Mouse (Mus musculus) MEL (cell line): Measurements from ENCODE around the gene Golga4. TPM values are rescaled to one million over a fixed set of nuclear protein-coding genes. Genes with fewer than 3 reads are reported as not detected.

Experiments used
- DNase-seq: peaks from one replicate; pipeline ENCODE4 v3.0.0; 2011; ENCODE audit warnings: low read depth, low spot score
- H3K27ac ChIP-seq: 2 replicates; pipeline ENCODE4 v1.5.1; 2012; ENCODE audit warnings: low read depth, mild to moderate bottlenecking, control low read depth, low read length, moderate library complexity; ENCODE audit not compliant: control insufficient read depth
- H3K27me3 ChIP-seq, 2 experiments: fragments of 150-350 bp in 1 of 2; sonication (generic) in 1 of 2; 2 replicates each; pipeline ENCODE4 v1.6.1; 2012; ENCODE audit warnings: low read length in 2 of 2, mild to moderate bottlenecking in 2 of 2, improper control_type of control experiment in 1 of 2, moderate library complexity in 1 of 2; ENCODE audit not compliant: insufficient read depth in 2 of 2, control insufficient read depth in 1 of 2
- H3K36me3 ChIP-seq, 2 experiments: 2 replicates each; pipeline ENCODE4 v1.6.1; 2012 to 2014; ENCODE audit warnings: low read length in 2 of 2, improper control_type of control experiment in 1 of 2, inconsistent platforms in 1 of 2, mild to moderate bottlenecking in 1 of 2; ENCODE audit not compliant: insufficient read depth in 2 of 2, control insufficient read depth in 1 of 2
- H3K4me1 ChIP-seq, 2 experiments: fragments of 150-350 bp in 1 of 2; sonication (generic) in 1 of 2; 2 replicates each; pipeline ENCODE4 v1.6.1; 2012; ENCODE audit warnings: low read length in 2 of 2, improper control_type of control experiment in 1 of 2, mild to moderate bottlenecking in 1 of 2; ENCODE audit not compliant: insufficient read depth in 2 of 2, control insufficient read depth in 1 of 2
- H3K4me3 ChIP-seq, 2 experiments: fragments of 150-350 bp in 1 of 2; sonication (generic) in 1 of 2; 2 replicates each; pipeline ENCODE4 v1.5.1; 2012; ENCODE audit warnings: low read depth in 2 of 2, low read length in 2 of 2, mild to moderate bottlenecking in 2 of 2, moderate library complexity in 2 of 2, control low read depth in 1 of 2, improper control_type of control experiment in 1 of 2; ENCODE audit not compliant: control insufficient read depth in 1 of 2, insufficient read depth in 1 of 2
- H3K79me2 ChIP-seq: 2 replicates; pipeline ENCODE4 v1.6.1; 2012; ENCODE audit warnings: mild to moderate bottlenecking, low read length, moderate library complexity; ENCODE audit not compliant: control insufficient read depth, poor library complexity, insufficient read depth
- H3K9ac ChIP-seq: 2 replicates; pipeline ENCODE4 v1.6.1; 2012; ENCODE audit warnings: low read depth, mild to moderate bottlenecking, control low read depth, low read length, moderate library complexity; ENCODE audit not compliant: control insufficient read depth, poor library complexity, severe bottlenecking
- H3K9me3 ChIP-seq: fragments of 150-350 bp; sonication (generic); replicated peaks from 2 replicates; pipeline ENCODE4 v1.6.1; 2012; ENCODE audit warnings: mild to moderate bottlenecking, low read length, improper control_type of control experiment, moderate library complexity; ENCODE audit not compliant: insufficient read depth
- CTCF ChIP-seq, 3 experiments: IDR thresholded peaks in 2 of 3; conservative IDR thresholded peaks in 1 of 3; 2 replicates each; pipeline ENCODE4 v1.5.1; 2011 to 2012; ENCODE audit warnings: low read length in 3 of 3, low read depth in 2 of 3, mild to moderate bottlenecking in 2 of 3, improper control_type of control experiment in 1 of 3, inconsistent platforms in 1 of 3, mixed read lengths in 1 of 3, moderate library complexity in 1 of 3; ENCODE audit not compliant: control insufficient read depth in 1 of 3, insufficient read depth in 1 of 3, poor library complexity in 1 of 3, severe bottlenecking in 1 of 3
- E2F4 ChIP-seq: IDR thresholded peaks from 2 replicates; pipeline ENCODE4 v1.6.1; 2011; ENCODE audit warnings: low read depth, low read length, improper control_type of control experiment, borderline replicate concordance
- ELF1 ChIP-seq: IDR thresholded peaks from 2 replicates; pipeline ENCODE4 v1.6.1; 2014; ENCODE audit warnings: low read depth, mild to moderate bottlenecking, inconsistent platforms, low read length, improper control_type of control experiment, moderate library complexity
- EP300 ChIP-seq, 2 experiments: IDR thresholded peaks; 2 replicates each; pipeline ENCODE4 v1.6.1; 2011; ENCODE audit warnings: improper control_type of control experiment in 2 of 2, low read length in 2 of 2, low read depth in 1 of 2, mild to moderate bottlenecking in 1 of 2
- HCFC1 ChIP-seq: IDR thresholded peaks from 2 replicates; pipeline ENCODE4 v1.6.1; 2012; ENCODE audit warnings: low read depth, mild to moderate bottlenecking, inconsistent platforms, low read length, improper control_type of control experiment, moderate library complexity
- JUND ChIP-seq: IDR thresholded peaks from 2 replicates; pipeline ENCODE4 v1.6.1; 2011; ENCODE audit warnings: low read depth, mild to moderate bottlenecking, improper control_type of control experiment, low read length
- MAFK ChIP-seq: IDR thresholded peaks from 2 replicates; pipeline ENCODE4 v1.6.1; 2011; ENCODE audit warnings: low read depth, mild to moderate bottlenecking, low read length, improper control_type of control experiment, borderline replicate concordance
- MAX ChIP-seq: IDR thresholded peaks from 2 replicates; pipeline ENCODE4 v1.6.1; 2011; ENCODE audit warnings: low read length, improper control_type of control experiment
- MAZ ChIP-seq: IDR thresholded peaks from 2 replicates; pipeline ENCODE4 v1.6.1; 2012; ENCODE audit warnings: low read depth, mild to moderate bottlenecking, inconsistent platforms, low read length, improper control_type of control experiment
- MYB ChIP-seq: IDR thresholded peaks from 2 replicates; pipeline ENCODE4 v1.6.1; 2011; ENCODE audit warnings: mild to moderate bottlenecking, low read depth, low read length, improper control_type of control experiment
- MYC ChIP-seq: IDR thresholded peaks from 2 replicates; pipeline ENCODE4 v1.6.1; 2011; ENCODE audit warnings: low read depth, mild to moderate bottlenecking, low read length, improper control_type of control experiment, moderate library complexity
- NELFE ChIP-seq: IDR thresholded peaks from 2 replicates; pipeline ENCODE4 v1.6.1; 2011; ENCODE audit warnings: low read depth, low read length, improper control_type of control experiment
- POLR2A ChIP-seq, 2 experiments: IDR thresholded peaks; 2 replicates each; pipeline ENCODE4 v1.6.1; 2011 to 2012; ENCODE audit warnings: low read length in 2 of 2, mild to moderate bottlenecking in 2 of 2, control low read depth in 1 of 2, improper control_type of control experiment in 1 of 2, low read depth in 1 of 2, moderate library complexity in 1 of 2; ENCODE audit not compliant: control insufficient read depth in 1 of 2, insufficient read depth in 1 of 2, poor library complexity in 1 of 2
- SIN3A ChIP-seq: IDR thresholded peaks from 2 replicates; pipeline ENCODE4 v1.6.1; 2012; ENCODE audit warnings: low read length, improper control_type of control experiment, inconsistent platforms
- TAL1 ChIP-seq: IDR thresholded peaks from 2 replicates; pipeline ENCODE4 v1.6.1; 2012; ENCODE audit warnings: mild to moderate bottlenecking, inconsistent platforms, low read length, moderate library complexity, mixed read lengths
- TBP ChIP-seq: IDR thresholded peaks from 2 replicates; pipeline ENCODE4 v1.8.0; 2011; ENCODE audit warnings: low read depth, low read length, improper control_type of control experiment
- TCF12 ChIP-seq: IDR thresholded peaks from 2 replicates; pipeline ENCODE4 v1.6.1; 2014; ENCODE audit warnings: low read depth, mild to moderate bottlenecking, inconsistent platforms, low read length, improper control_type of control experiment, moderate library complexity
- UBTF ChIP-seq: IDR thresholded peaks from 2 replicates; pipeline ENCODE4 v1.6.1; 2012; ENCODE audit warnings: low read depth, mild to moderate bottlenecking, inconsistent platforms, low read length, improper control_type of control experiment, moderate library complexity, borderline replicate concordance; ENCODE audit not compliant: insufficient read depth
- USF1 ChIP-seq: IDR thresholded peaks from 2 replicates; pipeline ENCODE4 v1.6.1; 2014; ENCODE audit warnings: low read depth, mild to moderate bottlenecking, inconsistent platforms, low read length, improper control_type of control experiment, moderate library complexity
- USF2 ChIP-seq, 2 experiments: IDR thresholded peaks; 2 replicates each; pipeline ENCODE4 v1.6.1; 2011 to 2012; ENCODE audit warnings: improper control_type of control experiment in 2 of 2, low read length in 2 of 2, borderline replicate concordance in 1 of 2, inconsistent platforms in 1 of 2, low read depth in 1 of 2, mild to moderate bottlenecking in 1 of 2; ENCODE audit not compliant: insufficient read depth in 1 of 2
- ZC3H11A ChIP-seq: IDR thresholded peaks from 2 replicates; pipeline ENCODE4 v1.6.1; 2012; ENCODE audit warnings: low read depth, mild to moderate bottlenecking, inconsistent platforms, low read length, improper control_type of control experiment
- ZKSCAN1 ChIP-seq: IDR thresholded peaks from 2 replicates; pipeline ENCODE4 v1.6.1; 2012; ENCODE audit warnings: low read depth, mild to moderate bottlenecking, inconsistent platforms, low read length, improper control_type of control experiment, moderate library complexity
- ZMIZ1 ChIP-seq: IDR thresholded peaks from 2 replicates; pipeline ENCODE4 v1.6.1; 2012; ENCODE audit warnings: low read depth, mild to moderate bottlenecking, inconsistent platforms, low read length, improper control_type of control experiment, moderate library complexity
- ZNF384 ChIP-seq: IDR thresholded peaks from 2 replicates; pipeline ENCODE4 v1.6.1; 2012; ENCODE audit warnings: low read depth, mild to moderate bottlenecking, inconsistent platforms, low read length, improper control_type of control experiment
- polyA plus RNA-seq, 2 experiments: library from polyadenylated mRNA; stranded (reverse) in 1 of 2; unstranded in 1 of 2; fragments of >175 nt in 1 of 2; fragments of >200 nt in 1 of 2; gene quantifications; 2 replicates each; pipeline versions ENCODE4 v1.2.1 to v1.2.4; 2012; ENCODE audit warnings: low replicate concordance in 2 of 2, low read depth in 1 of 2; ENCODE audit not compliant: insufficient read length in 2 of 2, insufficient read depth in 1 of 2, missing spikeins in 1 of 2
- total RNA-seq: library from RNA; depleted of rRNA; stranded (reverse); fragments of 300-350 nt; gene quantifications from 2 replicates; pipeline ENCODE4 v1.2.3, GENCODE M21; 2012

Golga4 gene
- total and polyA plus RNA-seq, 3 experiments = 29.8 to 465 (median 38.9) TPM

- Histone ChIP-seq H3K4me1 (peaks cover 3 to 8% of the 10 kb centered on the region in 2 experiments; a peak in 3 of 4 replicates), H3K27me3 (no peaks in the 10 kb centered on the region; a peak in 1 of 4 replicates), H3K9me3 (no peaks in the 10 kb centered on the region), H3K9ac (no peak overlapping the region), H3K27ac (no peak overlapping the region), H3K79me2 (peaks cover 2% of the 10 kb centered on the region; the same call in 1 of the 2 replicates), H3K4me3 (no peak overlapping the region), H3K36me3 (peaks cover 0 to 2% of the 10 kb centered on the region in 2 experiments; a peak in 1 of 4 replicates)
- no peak for DNase-seq
- TF ChIP-seq UBTF (no peak), ZKSCAN1 (no peak), MAZ (no peak), CTCF (IDR thresholded peaks at IDR 0.05 in 2 of 3, conservative IDR thresholded peaks at IDR 0.05 in 1 of 3; ENCODE audit: control insufficient read depth in 1 of 3, insufficient read depth in 1 of 3, low read depth in 2 of 3, low read length in 3 of 3, poor library complexity in 1 of 3, severe bottlenecking in 1 of 3) (no peak), MYC (no peak), ELF1 (no peak), POLR2A (IDR thresholded peaks at IDR 0.05; ENCODE audit: control insufficient read depth in 1 of 2, insufficient read depth in 1 of 2, low read depth in 1 of 2, low read length in 2 of 2, poor library complexity in 1 of 2) (no peak), ZNF384 (no peak)
These were observed 5.1 kb upstream of the Golga4 start for GRCm38 (mm10) chr9:118500963-118501362.

GRCm38 (mm10) chr9:118504656-118505055 lies 1.4 kb upstream of the Golga4 start:
- no peak overlapping the region for H3K27ac ChIP-seq
- TF ChIP-seq MAX (no peak), TAL1 (no peak), SIN3A (no peak), ZMIZ1 (no peak), TBP (no peak), USF2 (IDR thresholded peaks at IDR 0.05; ENCODE audit: borderline replicate concordance in 1 of 2, insufficient read depth in 1 of 2, low read depth in 1 of 2, low read length in 2 of 2) (no peak), E2F4 (no peak), CTCF (IDR thresholded peaks at IDR 0.05 in 2 of 3, conservative IDR thresholded peaks at IDR 0.05 in 1 of 3; ENCODE audit: control insufficient read depth in 1 of 3, insufficient read depth in 1 of 3, low read depth in 2 of 3, low read length in 3 of 3, poor library complexity in 1 of 3, severe bottlenecking in 1 of 3) (no peak), MAFK (no peak), ZC3H11A (no peak), EP300 (IDR thresholded peaks at IDR 0.05; ENCODE audit: low read depth in 1 of 2, low read length in 2 of 2) (no peak), JUND (no peak), TCF12 (no peak), UBTF (no peak), MYB (no peak), NELFE (no peak), USF1 (no peak), HCFC1 (no peak), ZNF384 (no peak)
- TF ChIP-seq, all 39 proteins: peak for 0
- peaks cover 3 to 11% of the 10 kb centered on the region in 2 experiments for H3K4me1 ChIP-seq

More at GRCm38 (mm10) chr9:118504656-118505055, 1.4 kb upstream of the Golga4 start:
- Histone ChIP-seq H3K36me3 (peaks cover 0 to 6% of the 10 kb centered on the region in 2 experiments; a peak in 2 of 4 replicates), H3K9ac (no peak overlapping the region), H3K27me3 (no peaks in the 10 kb centered on the region; a peak in 1 of 4 replicates), H3K4me3 (no peak overlapping the region), H3K9me3 (no peaks in the 10 kb centered on the region), H3K79me2 (peaks cover 29% of the 10 kb centered on the region)
- DNase-seq = no peak
